Mouse (Mus musculus) cerebellum, adult 2 months (tissue): ENCODE measurements around the gene Lrrk1.

Experiments
- CTCF ChIP-seq: fragments of 200-500 bp; IDR thresholded peaks from 2 replicates; pipeline ENCODE4 v1.5.1; 2011; ENCODE audit warnings: low read depth, mild to moderate bottlenecking, control low read depth, low read length, moderate library complexity, borderline replicate concordance; ENCODE audit not compliant: insufficient read depth
- POLR2A ChIP-seq: fragments of 200-500 bp; IDR thresholded peaks from 2 replicates; pipeline ENCODE4 v1.6.1; 2011; ENCODE audit warnings: low read length, control low read depth, borderline replicate concordance; ENCODE audit not compliant: insufficient read depth

GRCm38 (mm10) chr7:66305714-66306198, 82.4 kb downstream of the Lrrk1 start:
- TF ChIP-seq POLR2A (no peak), CTCF (no peak)
